Mouse (Mus musculus) cerebellum, adult (tissue): ENCODE measurements at regions not wholly inside any gene's neighbourhood (a gene's known extent, or its start where the extent isn't known, plus 50 kb on each side); places are given as distances from the start of the nearest gene placed in this dataset.

Experiments
- ATAC-seq: cut with Nextera tagmentation; 2 replicates; pipeline ENCODE4 v1.9.2; 2017; ENCODE audit warnings: mild to moderate bottlenecking, moderate library complexity, mixed read lengths; ENCODE audit not compliant: insufficient number of reproducible peaks, low FRiP score, low TSS enrichment

DNA sequence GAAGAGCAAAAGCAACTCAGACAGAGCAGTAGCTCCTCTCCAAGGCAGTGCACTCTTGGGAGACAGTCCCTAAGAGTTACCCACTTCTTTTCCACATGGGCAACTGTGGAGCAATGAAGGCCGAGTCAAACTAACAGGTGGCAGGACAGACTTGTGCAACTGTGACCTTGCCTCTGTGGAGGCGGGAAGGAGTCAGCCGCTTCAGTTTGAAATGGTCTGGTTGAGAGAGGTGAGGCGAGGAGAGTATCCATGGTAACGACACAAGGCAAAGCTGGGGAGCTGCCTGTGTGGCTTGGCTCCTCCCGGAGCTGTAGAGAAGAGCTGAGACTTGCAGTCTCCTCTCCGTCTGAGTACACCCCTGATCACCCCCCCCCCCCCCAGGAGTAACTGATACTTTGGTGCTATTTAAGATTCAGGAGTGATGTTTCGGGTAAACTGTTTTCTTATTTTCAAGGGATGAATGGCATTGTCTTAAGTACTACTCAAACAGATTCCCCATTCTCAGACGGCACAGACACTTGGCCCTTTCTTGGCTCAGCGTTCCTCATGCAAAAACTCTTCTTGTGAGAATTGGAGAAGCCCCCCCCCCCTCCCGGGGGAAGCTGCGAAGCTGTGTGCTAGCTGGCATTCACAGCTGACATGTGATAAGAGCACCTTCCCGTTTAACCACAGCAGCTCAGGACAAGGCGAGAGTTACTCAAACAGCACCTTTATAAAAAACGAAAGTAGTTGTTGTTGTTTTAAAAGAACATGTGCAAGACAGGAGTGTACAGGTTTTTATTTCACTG is 54.9 kb upstream of the Chst1 start:
- no peak for ATAC-seq

DNA sequence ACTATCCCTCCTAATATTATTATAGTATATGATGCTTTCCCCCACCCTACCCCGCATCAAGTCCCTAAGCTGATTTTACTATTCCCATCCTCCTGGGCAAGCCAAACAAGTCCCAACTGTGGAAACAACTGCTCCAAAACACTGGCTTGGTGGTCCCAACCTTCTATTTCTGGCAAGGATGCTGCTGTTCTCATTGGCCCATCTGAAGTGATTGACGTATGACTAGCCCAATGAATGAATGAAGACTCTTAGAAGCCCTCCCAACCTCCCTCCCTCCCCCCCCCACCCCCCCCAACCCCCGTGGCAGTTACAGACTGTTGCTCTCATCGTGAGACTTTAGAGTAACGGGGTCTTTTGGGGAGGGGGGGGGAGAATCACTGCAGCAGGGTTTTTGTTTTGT is 58.7 kb upstream of the Chst1 start:
- no peak for ATAC-seq

DNA sequence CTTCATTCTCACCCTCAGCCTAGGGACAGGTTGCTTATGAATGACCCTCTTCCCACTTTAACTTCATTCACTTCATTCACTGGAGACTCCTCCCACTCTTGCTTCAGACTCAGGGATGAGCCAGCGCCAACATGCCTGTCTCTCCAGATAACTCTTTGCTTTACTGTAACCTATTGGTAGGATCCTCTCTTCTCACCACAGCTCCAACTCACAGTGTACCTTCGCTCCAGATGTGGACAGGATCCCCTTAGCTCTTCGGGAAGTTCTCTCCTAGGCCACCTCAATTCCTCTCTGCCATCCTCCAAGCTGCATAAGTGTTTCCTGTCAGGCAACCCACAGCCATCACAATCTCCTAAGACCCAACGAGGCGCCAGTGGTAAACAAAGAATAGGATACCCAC is 67.5 kb upstream of the Chst1 start:
- no peak for ATAC-seq

DNA sequence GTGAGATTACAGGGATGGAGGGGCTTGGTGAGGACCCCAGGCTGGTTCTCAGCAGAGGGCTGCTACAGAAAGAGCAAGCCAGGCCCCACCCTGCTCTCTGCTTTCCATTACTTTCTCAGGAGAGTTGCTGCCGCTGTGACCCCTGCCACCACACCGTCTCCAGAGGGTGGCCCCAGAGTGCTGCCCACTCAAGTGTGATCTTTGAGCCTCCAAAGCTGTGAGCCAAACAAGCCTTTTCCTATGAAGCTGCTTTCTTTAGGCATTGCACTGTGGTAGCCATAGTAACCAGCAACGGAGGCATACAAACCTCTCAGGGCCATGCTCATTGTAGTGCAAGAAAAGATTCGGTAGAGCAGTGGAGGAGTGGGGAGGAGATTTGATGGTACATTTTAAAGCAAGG is 68.8 kb upstream of the Chst1 start:
- ATAC-seq, result no peak

DNA sequence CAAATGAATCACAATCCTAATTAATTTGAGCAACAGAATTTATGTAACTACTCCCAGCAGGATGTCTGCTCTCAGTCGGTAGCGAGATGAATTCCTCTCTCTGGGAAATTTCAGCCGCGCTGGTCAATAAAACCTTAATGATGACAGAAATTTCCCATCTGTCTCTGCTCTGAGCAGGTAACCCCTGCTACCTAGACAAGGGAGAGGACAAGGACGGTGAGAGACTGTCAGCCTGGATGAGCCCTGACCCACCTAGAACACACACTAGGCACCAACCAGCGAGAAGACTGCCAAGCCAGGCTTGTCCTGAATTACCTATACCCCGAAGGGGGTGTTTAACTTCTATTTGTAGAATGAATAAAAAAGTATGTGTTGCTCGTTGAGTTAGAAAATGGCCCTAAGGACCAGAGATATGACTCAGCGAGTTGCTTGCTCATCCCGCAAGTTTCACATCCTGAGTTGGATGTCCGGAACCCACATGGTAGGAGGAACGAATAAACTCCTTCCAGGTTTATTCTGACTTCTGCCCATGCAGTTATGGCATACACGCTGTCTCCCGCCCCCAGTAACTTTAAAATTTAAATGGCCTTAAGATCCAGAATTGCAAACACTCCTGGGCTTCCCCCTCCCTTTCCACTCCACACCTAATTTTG is 69.5 kb upstream of the Slc35c1 start:
- ATAC-seq, result peak; percentile 68

DNA sequence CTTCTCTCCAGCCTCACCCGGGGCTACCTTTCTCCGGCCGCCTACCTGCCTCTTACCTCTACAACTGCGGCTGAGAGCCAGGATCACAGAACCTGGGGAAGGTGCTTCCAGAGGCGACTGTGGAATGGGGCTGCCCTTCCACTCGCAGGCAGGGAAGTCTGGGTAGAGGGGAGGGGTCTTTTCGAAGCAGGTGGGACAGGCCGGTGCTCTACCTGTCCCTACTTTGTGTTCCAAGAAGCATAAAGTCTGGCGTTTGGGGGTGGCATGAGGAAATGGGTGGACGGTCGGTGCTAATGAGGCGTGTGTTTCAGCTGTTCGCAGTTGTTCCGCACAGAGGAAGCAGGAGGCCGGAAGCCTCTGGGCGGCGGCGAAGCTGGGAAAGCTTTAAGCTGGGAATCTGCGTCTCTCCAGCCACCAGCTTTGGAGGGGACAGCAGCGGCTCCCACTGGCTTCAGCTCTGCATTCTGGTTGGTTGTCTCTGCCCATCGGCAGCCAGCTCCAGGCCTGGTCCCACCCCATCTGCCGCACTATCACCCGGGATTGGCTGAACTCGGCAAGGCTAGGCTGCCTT is 68.8 kb upstream of the Slc35c1 start:
- ATAC-seq, result peak; percentile 99

DNA sequence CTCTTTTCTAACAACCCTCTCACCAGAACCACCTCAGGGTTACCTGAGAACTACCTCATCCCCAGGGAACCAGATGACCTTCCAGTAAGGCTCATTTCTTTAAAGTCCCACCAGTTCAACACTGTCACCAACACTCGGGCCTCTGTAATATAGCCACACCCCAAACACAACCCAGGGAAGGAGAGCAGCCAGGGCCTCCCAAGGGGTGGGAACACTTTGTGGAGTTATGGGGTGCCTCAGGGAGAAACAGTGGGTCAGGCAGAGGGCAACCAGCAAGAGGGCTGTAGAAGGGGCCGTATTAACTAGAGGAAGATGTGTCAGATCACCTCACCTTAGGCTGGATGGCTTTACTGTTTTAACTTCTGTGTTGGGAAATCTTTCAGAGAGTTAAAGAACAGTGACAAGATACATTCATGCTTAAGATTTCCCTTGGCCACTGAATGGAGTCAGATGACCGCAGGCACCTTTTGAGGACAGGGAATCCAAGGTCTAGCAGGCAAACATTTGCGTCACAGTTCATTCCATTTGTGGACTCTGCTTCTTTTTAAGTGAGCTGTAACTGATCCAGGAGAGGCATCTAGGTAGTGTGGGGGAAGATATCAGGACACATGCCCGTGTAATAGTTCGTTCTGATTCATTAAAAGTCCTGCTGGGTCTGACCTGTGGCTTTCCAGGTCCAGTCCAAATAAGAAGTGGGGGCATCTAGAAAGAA is 67.9 kb upstream of the Slc35c1 start:
- ATAC-seq, result no peak

DNA sequence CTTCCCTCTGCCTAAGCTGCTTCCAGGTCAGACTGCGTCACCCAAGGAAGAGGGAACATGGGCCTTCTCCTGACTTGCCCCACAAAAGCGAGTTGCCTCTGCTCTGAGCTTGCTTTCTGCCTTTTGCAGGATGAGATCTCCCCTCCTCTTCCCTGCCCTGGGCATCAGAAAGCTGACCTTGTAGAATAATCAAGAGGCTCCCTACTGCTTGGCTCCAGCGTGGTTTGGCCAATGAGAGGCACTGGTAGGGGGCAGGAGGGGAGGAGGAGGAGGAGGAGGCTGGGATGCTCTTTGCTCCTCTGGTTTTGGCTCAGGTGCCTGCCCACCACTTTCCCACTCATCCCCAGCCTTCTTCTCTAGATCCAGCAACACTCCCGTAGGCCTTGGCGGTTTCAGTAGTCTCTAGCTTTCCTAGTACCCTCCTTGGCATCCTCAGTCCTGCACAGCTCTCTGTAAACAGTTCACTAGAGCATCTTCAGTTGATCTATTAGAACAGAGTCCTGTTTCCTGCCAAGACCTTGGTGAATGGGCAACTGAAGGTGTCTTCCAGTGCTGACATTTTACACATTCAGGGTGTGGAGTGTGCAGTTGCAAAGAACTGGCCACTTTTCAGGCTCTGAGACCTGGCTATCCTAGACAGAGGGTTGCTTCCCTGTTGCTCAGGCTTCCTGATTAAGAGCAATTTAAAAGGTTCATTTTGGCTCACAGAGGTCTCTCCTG is 66.5 kb upstream of the Slc35c1 start:
- ATAC-seq, result no peak

DNA sequence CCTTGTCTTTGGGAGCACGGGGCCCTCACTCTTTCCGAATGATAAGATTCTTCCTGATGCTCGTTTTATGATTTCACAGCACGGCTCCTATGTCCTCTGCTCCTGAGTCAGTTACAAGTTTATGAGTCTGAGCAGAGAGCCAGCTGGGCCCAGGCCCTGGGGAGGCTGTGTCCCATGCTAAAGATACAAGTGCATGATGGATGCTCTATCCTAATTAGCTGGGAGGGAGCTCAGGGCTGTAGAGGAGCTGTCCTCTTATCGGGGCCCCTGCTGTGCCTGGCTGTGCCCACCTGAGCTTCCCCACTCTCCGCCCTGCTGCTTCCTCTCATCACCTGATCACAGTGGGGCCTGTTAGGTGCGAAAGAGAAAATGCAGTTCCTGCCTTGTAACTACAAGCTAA is 65.3 kb upstream of the Slc35c1 start:
- ATAC-seq, result no peak

DNA sequence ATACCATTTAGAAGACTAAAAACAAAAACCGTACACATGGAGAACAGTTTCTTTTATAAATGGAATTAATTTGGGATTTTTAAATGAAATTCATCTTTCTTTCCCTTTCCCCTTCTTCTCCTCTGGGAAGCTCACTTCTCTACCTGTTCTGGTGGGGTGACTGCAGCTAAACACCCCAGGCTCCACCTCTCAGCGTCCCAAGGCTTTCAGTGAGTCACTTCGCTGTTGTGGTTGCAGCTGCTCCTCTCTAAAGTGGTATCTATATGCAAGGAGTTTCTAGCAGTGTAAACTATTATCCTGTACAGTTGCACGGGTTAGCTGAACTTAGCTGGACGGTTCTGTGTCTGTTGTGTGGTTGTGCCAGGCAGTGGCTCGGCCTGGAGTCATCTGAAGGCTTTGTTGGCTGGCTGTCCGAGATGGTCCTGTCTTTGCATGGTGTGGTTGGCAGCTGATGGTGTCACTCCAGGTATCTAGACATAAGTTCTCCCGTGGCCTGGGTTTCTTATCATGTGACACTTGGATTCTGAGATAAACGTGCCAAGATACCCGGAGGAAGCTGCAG is 64.8 kb upstream of the Slc35c1 start:
- ATAC-seq, result no peak

DNA sequence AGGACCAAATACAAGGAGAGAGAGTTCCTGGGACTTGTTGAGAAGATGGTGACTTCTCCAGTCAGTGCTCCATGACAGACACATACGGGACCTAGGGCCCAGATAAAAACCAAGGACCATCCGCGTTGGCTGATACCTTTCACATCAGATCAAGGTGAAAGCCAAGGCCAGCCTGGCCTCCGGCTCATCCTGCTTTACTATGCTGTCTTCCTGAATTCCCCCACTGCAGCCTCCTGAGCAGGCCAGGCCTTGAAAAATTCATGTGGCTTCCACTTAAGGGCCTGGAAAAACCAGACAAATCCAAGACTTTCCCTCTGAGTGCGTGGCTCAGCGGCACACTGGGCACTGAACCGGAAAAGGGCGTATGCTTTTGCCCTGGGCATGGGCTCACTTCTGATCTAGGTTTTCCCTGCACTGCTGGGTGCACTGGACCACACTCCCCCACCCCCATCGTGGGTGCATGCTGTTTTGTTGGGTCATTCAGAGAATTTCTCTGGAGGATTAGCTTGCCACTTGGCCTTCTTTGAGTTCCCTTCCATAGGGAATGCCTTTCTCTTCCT is 64.1 kb upstream of the Slc35c1 start:
- ATAC-seq, result no peak

DNA sequence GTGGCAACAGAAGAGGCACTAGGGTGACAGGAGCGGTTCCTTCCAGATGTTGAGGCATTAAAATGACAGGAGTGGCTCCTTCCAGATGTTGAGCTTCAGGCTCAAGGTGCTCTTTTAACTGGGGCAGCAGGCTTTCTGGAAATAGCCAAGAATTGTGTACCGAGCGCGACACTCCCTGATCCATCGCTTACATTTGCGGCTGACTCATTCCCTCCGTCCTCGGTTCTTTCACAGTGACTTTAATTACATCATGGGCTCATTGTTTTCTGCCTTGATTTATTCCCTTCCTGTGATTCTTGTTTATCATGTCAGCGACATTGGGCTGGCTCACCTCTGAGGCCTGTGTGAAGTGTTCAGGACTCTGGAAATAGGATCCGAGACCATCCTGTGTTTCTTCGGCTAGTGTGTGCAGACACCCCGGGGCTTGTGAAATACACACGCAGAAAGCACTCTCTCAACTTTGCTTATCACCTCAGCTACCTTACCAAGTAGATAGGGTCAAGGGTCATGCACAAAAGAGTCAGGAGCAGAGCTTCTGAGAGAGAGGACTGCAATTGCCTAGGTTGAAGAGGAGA is 63.1 kb upstream of the Slc35c1 start:
- no peak for ATAC-seq

DNA sequence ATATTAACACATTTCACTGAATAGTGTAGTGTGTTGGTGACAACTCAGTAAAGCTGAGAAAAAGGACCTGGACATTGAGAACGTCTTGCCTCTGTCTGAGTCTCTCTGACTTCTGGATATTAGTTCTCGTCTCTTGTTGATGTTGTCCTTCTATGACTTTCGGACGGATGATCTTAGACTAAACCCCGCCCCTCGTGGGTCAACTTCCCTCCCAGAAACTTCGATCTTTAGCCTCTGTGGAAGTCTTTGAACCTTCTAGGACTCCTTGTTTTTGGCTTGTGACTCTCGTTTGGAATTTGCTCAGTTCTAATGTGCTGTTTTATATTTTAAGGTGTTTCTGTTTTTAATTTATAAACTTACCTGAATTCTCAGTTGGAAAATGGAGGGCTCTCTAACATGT is 61.2 kb upstream of the Slc35c1 start:
- ATAC-seq, result no peak

DNA sequence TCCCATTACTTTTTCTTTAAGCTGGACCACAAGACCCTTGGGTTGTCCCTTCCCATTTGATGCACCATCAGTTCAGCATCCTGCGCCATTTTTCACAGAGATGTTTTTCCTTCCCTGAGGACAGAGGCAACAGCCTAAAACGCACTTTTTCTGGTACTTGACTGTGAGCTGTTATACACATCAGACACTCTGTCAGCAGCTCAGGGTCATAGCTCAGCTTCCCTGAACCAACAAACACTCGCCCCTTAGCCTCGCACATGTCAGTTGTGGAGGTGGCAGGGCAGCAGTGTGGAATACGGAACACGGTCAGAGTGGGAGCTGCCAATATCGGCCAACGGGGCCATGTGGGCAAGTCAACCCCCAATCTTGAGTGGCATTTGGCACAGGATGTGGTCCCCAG is 59.1 kb upstream of the Slc35c1 start:
- no peak for ATAC-seq

DNA sequence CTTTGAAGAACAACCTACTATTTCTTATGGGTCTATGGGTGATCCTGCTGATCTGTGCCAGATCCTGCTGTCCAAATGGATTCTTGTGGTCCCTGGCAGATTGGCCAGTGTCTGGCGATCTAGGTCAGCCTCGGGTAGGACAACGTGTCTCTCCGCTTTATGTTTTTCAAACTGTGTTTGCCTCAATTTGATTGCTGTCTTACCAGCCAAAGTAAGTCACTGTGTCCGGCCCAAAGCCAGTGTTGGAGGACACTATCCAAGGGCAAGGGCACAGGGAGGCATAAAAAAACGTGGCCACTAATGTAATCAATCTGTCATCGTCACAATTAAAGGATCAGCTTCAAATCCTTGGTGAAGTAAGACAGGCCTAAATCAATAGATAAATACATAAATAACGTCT is 58.6 kb upstream of the Slc35c1 start:
- ATAC-seq, result no peak

DNA sequence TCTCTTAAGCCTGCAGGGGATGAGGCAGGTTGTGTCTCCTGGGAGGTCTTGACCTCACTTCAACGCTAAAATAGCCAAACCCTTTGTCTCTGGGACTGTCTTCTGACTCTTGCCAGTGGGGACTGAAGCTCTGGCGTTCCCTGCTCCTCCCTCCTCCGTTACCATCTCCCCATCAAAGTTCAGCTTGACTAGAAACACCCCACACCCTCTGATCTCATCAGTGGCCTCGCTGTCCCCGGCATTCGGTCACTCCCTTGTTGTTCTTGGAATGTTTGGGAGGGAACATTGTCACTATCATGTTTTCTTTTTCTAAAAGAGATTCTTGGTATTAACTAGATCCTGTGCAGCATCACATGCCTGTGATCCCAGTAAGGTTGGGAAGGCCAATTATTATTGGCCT is 54.6 kb upstream of the Slc35c1 start:
- ATAC-seq, result no peak

DNA sequence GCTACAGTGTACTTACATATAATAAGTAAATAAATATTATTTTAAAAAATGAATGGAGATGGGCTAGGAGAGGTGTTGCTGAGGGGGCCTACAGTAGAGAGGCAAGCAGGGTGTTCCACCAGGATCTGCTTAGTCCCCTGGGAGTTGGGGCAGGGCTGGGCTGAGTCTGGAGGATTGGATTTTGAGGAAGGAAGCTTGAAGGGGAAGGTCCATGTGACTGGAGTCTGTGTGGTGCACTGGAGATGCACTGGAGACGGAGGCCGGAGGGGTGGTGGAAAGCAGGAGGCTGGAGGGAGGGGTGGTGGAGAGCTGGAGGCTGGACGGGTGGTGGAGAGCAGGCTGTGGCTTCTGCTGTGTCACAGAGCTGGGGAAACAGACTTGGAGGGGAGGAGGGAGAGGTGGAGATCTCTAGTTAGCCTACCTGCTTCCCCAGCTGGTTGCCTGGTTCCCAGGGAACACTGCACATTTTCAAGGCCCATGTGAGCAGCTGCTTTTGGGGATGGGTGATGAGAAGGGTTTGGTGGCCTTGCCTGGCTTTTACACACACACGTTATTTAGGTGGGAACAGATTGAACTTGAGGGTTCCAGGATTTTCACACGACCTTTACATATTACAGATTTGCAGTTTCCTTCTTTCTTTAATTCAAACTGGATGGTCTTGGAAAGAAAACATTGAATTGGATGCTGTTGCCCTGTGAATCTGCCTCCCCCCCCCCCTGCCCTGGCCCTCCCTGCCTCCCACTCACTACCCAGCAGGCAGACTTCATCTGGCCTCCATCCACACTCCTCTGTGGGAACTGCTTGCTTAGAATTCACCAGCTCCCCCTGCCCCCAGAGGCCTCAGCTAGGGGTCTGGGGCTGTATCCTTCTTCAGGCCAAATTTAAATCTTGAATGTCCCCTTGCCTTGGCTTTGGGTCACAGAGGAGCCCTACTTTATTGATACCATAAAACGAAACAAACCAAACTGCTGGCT is 51.7 kb upstream of the Slc35c1 start:
- ATAC-seq, result no peak
